Mouse (Mus musculus): ENCODE results near the gene Slain2. TPM values are rescaled to one million over a fixed set of nuclear protein-coding genes. Genes with fewer than 3 reads are reported as not detected.
"Not testable (repeated sequence)": the region's sequence is repeated elsewhere in the genome, so short reads cannot be mapped to it uniquely, and the experiment has no call there.

Gene Slain2
- polyA plus RNA-seq, 1 experiment from 2014 or later = 13.4 TPM

DNA sequence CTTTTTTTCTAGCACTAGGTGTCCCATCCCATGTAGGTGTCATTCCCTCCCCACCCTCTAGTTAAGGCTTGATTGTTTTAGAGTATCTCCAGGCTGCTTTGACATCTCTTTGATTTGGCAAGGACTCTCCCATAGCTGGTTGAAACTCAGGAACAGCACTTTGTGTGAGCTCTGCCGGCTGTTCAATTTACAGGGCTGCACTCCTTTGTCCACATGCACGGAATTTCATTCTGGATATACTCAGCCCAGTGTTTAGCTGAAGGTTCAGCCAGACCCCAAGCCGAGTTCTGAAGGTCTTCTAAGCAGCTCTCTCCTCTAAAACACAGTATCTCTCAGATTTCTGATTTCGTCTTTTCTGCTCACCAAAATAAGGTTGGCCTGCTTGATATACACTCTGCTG is 58.3 kb downstream of the Slain2 start:
- no peak overlapping the region for H3K27ac ChIP-seq
- peaks cover 40% of the 10 kb centered on the region for H3K36me3 ChIP-seq
- no peaks in the 10 kb centered on the region for H3K27me3 ChIP-seq (replicated peaks)
- no peaks in the 10 kb centered on the region for H3K9me3 ChIP-seq (replicated peaks)
- no peak overlapping the region for H3K9ac ChIP-seq
- WGBS (ENCODE audit: insufficient replicate concordance) = 68% methylated on average over 4 of the region's 4 CpGs
- no peak overlapping the region for H3K4me2 ChIP-seq
- ATAC-seq = no peak
- no peaks in the 10 kb centered on the region for H3K4me1 ChIP-seq
- H3K4me3 ChIP-seq = no peak overlapping the region

DNA sequence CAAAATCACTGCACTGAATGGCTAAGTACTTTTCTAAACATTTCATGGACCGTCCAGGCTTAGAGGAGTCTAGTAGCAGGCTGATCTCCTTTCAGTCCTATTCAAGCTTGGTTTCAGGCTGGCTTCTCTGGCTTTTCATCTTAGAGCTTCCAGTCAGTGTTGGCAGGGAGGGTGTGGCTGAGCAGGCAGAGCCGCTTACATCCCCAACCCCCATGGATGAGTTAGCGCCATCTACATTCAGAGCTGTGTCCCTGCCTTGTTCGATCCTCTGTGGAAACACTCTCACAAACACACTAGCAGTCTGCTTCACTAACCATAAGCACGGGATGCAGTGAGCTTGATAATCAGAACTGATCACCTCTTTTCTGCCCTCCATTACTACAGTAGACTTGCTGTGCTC is 58.8 kb downstream of the Slain2 start:
- peaks cover 40% of the 10 kb centered on the region for H3K36me3 ChIP-seq
- H3K27me3 ChIP-seq (replicated peaks) = no peaks in the 10 kb centered on the region
- WGBS (ENCODE audit: insufficient replicate concordance) = 74% methylated on average over 5 of the region's 5 CpGs
- H3K4me3 ChIP-seq = no peak overlapping the region
- H3K4me2 ChIP-seq = no peak overlapping the region
- no peak overlapping the region for H3K27ac ChIP-seq
- no peak for ATAC-seq
- H3K4me1 ChIP-seq = no peaks in the 10 kb centered on the region
- no peak overlapping the region for H3K9ac ChIP-seq
- no peaks in the 10 kb centered on the region for H3K9me3 ChIP-seq (replicated peaks)

DNA sequence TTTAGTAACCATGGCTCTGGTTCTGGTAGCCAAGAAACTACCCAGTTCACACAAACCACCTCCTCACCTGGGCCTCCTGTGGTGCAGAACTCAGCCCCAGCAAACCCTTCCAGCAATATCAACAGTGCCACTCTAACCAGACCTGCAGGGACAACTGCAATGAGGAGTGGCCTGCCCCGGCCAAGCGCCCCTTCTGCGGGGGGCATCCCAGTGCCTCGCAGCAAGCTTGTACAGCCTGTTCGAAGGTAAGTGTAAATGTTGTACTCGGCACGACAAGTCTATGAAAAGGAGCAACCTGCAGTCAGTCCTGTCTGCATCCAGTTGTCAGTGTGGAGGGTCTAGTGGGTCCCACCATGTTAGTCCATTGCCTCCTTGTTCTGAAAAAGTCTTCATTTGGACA is 60.5 kb downstream of the Slain2 start, which contains the start of gene Gm10135:
Gm10135 (minus strand) TSS at position 101 of the 400 bp plus-strand sequence.
- WGBS (ENCODE audit: insufficient replicate concordance) = 81% methylated on average over 7 of the region's 7 CpGs
- ATAC-seq = no peak
- Histone ChIP-seq H3K4me3 (no peak within 1 kb of the TSS), H3K4me2 (no peak within 1 kb of the TSS), H3K9me3 (replicated peaks) (no peaks in the 10 kb centered on the region), H3K27me3 (replicated peaks) (no peaks in the 10 kb centered on the region), H3K27ac (no peak within 1 kb of the TSS), H3K9ac (no peak within 1 kb of the TSS), H3K36me3 (peaks cover 36% of the 10 kb centered on the region), H3K4me1 (no peaks in the 10 kb centered on the region)

DNA sequence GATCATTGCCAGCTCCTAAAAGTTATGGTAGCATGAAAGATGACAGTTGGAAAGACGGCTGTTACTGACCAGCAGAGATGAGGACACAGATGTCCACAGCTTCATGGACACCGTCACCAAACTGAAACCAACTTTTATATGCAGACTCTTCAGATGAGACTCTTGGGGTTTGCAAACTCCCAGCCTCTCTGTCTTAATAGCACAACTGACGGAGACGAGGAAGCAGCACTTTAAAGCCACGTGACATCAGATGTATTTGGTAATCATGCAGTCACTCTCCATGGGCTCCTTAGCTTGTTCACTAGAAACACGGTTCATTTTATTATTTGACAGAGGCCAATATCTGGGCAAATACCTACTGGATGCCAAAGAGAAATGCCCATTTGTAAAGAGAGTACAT is 61.9 kb downstream of the Slain2 start:
- Histone ChIP-seq H3K4me1 (no peaks in the 10 kb centered on the region), H3K4me3 (no peak overlapping the region), H3K4me2 (no peak overlapping the region), H3K27me3 (replicated peaks) (no peaks in the 10 kb centered on the region), H3K36me3 (peaks cover 42% of the 10 kb centered on the region), H3K9ac (no peak overlapping the region), H3K9me3 (replicated peaks) (no peaks in the 10 kb centered on the region), H3K27ac (no peak overlapping the region)
- WGBS (ENCODE audit: insufficient replicate concordance) = 77% methylated on average over 6 of the region's 6 CpGs
- ATAC-seq = no peak

DNA sequence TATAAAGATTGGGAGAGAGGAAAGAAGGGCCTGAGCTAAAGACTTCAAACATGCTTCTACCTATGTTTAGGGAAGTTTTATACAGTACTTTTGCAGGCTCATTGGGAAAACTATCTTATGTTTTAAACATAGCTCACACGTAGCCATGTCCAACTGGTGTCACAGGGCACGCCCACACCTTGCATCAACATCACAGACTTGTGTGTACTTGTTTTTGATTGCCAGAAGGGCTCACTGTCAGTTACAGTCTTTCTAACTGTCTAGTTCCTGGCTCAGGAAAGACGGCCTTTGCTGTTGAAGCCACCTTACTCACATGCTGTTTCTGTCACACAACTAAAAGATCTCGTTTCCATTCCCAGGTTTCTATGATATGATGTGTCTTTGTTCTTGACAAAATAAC is 62.4 kb downstream of the Slain2 start:
- Histone ChIP-seq H3K27ac (no peak overlapping the region), H3K36me3 (peaks cover 39% of the 10 kb centered on the region), H3K9me3 (replicated peaks) (no peaks in the 10 kb centered on the region), H3K4me2 (no peak overlapping the region), H3K27me3 (replicated peaks) (no peaks in the 10 kb centered on the region), H3K9ac (no peak overlapping the region), H3K4me1 (no peaks in the 10 kb centered on the region), H3K4me3 (no peak overlapping the region)
- no peak for ATAC-seq
- WGBS (ENCODE audit: insufficient replicate concordance) = 72% methylated on average over 4 of the region's 4 CpGs

DNA sequence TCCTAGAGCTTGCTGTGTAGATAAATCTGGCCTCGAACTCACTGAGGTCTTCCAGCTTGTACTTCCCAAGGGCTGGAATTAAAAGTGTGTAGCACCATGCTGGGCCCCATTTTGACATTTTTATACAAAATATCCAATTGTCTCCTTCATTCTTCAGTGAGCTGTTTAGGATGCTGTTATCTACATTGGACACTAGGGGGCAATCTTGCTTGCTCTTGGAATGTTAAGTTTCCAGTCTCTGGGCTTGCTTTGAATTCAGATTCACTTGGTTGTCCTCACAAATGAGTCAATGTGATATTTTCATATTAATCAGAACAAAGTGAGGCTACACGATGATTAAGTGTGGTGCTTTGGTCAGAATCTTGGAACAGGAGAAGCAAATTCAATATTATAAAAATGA is 70.0 kb downstream of the Slain2 start:
- Histone ChIP-seq H3K4me3 (no peak overlapping the region), H3K9ac (no peak overlapping the region), H3K36me3 (peaks cover 8% of the 10 kb centered on the region; the same call in 1 of the 2 replicates), H3K27me3 (replicated peaks) (no peaks in the 10 kb centered on the region), H3K27ac (no peak overlapping the region), H3K4me2 (no peak overlapping the region), H3K4me1 (no peaks in the 10 kb centered on the region), H3K9me3 (replicated peaks) (no peaks in the 10 kb centered on the region)
- 0% methylated on average over 2 of the region's 2 CpGs for WGBS (ENCODE audit: insufficient replicate concordance)
- ATAC-seq = no peak

DNA sequence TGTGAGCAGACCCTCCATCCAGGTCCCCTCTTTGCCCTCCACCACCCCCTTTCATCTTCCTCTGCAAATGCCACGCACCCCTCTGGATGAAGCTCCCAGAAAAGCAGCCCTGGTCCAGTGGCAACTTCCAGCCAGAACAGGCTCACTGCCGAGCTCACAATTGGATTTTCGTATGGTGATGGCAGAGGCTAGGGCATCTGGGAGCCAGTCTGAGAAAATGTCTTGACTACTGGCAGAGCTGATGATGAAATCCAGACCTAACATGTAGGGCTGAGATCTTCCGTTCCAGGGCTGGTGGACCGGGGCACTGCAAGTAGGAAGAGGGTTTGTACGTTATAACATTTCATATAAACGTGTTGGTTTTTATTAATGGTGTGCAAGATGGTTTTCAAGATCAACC is 73.7 kb downstream of the Slain2 start:
- no peaks in the 10 kb centered on the region for H3K9me3 ChIP-seq (replicated peaks)
- H3K27ac ChIP-seq = no peak overlapping the region
- no peaks in the 10 kb centered on the region for H3K27me3 ChIP-seq (replicated peaks)
- H3K36me3 ChIP-seq = no peaks in the 10 kb centered on the region
- H3K4me3 ChIP-seq = no peak overlapping the region
- WGBS (ENCODE audit: insufficient replicate concordance) = 77% methylated on average over 7 of the region's 7 CpGs
- H3K9ac ChIP-seq = no peak overlapping the region
- ATAC-seq = no peak
- H3K4me2 ChIP-seq = no peak overlapping the region
- H3K4me1 ChIP-seq = no peaks in the 10 kb centered on the region

DNA sequence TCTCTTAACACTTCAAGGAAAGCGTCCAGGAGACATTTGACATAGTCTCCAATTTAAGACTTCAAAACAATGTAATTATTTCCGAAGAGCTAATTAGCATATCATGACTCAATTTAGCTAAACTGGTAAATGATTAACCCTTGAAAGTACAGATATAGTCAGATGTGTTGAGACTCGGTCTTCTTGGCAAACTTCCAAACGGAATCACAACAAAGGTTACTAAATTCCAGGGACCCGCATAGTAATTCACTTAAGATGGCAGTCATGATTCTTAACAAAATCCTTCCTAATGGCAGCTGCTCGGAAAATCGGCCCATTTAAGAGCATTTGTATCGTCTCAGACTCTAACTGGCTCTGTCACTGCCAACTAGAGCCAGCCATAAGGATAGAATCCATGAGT is 75.7 kb downstream of the Slain2 start:
- H3K4me1 ChIP-seq = no peaks in the 10 kb centered on the region
- H3K36me3 ChIP-seq = no peaks in the 10 kb centered on the region
- ATAC-seq = no peak
- no peaks in the 10 kb centered on the region for H3K27me3 ChIP-seq (replicated peaks)
- H3K4me2 ChIP-seq = no peak overlapping the region
- WGBS (ENCODE audit: insufficient replicate concordance) = 69% methylated on average over 8 of the region's 8 CpGs
- no peak overlapping the region for H3K27ac ChIP-seq
- H3K4me3 ChIP-seq = no peak overlapping the region
- no peak overlapping the region for H3K9ac ChIP-seq
- no peaks in the 10 kb centered on the region for H3K9me3 ChIP-seq (replicated peaks)

DNA sequence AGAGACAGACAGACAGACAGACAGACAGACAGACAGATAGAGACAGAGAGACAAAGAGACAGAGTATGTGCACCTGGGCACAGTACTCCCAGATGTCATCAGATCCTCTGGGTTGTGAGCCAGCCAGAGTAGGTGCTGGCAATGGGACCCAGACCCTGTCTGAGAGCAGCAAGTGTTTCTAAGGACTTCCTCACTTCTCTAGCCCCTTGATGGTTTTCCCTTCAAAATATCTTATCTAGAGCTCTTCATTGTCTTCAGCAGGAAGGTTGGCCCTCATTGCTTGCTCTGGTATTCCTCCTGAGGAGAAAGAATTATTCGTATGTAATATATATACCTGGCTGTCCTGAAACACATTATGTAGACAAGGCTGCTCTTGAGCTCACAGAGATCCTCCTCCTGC is 78.4 kb downstream of the Slain2 start:
- no peak overlapping the region for H3K27ac ChIP-seq
- H3K9ac ChIP-seq = no peak overlapping the region
- no peaks in the 10 kb centered on the region for H3K36me3 ChIP-seq
- H3K27me3 ChIP-seq (replicated peaks) = no peaks in the 10 kb centered on the region
- H3K4me3 ChIP-seq = no peak overlapping the region
- no peak for ATAC-seq
- no peak overlapping the region for H3K4me2 ChIP-seq
- H3K9me3 ChIP-seq (replicated peaks) = no peaks in the 10 kb centered on the region
- WGBS (ENCODE audit: insufficient replicate concordance) = 51% methylated on average over 1 of the region's 1 CpGs
- H3K4me1 ChIP-seq = no peaks in the 10 kb centered on the region

DNA sequence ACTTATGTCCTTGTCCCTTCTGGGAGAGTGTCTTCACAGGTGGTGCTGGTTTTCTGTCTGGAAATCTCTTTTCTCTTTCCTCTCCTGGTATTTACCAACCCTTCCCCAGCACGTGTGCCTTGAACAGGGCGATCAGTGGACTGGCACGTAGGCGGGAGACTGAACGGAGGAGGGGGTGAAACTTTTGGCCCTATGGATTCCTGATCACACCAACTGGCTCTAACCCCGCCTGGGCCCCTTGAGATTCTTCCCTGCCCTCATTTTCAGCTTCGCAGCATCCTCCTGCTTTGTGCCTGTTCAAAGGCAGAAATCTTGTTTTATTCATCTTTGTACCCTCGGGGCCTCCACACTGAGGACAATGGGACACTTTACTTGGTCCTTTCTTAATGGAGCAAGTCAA is 80.3 kb downstream of the Slain2 start:
- ATAC-seq = no peak
- WGBS (ENCODE audit: insufficient replicate concordance) = 73% methylated on average over 8 of the region's 8 CpGs
- no peak overlapping the region for H3K9ac ChIP-seq
- no peaks in the 10 kb centered on the region for H3K4me1 ChIP-seq
- H3K27ac ChIP-seq = no peak overlapping the region
- H3K4me2 ChIP-seq = no peak overlapping the region
- no peaks in the 10 kb centered on the region for H3K27me3 ChIP-seq (replicated peaks)
- H3K9me3 ChIP-seq (replicated peaks) = no peaks in the 10 kb centered on the region
- H3K36me3 ChIP-seq = no peaks in the 10 kb centered on the region
- H3K4me3 ChIP-seq = no peak overlapping the region

DNA sequence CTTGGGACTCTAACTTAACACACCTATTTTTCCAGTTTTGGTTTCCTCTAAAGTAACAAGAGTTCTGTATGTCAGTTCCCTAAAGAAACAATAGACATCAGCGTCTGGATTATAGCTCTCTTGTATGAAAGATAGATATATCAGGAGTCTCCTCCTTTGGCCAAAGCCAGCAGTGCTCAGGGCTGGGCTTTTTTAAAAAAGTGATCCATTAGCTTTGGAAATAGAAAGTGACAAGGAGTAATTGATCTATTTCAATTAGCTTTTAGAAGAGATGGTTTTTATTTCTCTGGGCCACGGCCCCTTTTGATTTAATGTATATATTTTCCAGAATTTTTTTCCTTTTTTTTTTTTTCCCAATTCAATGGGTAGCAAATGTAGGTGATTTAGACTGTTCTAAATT is 80.8 kb downstream of the Slain2 start:
- ATAC-seq = no peak
- Histone ChIP-seq H3K36me3 (no peaks in the 10 kb centered on the region), H3K9ac (no peak overlapping the region), H3K27me3 (replicated peaks) (no peaks in the 10 kb centered on the region), H3K4me2 (no peak overlapping the region), H3K4me1 (no peaks in the 10 kb centered on the region), H3K9me3 (replicated peaks) (no peaks in the 10 kb centered on the region), H3K4me3 (no peak overlapping the region), H3K27ac (no peak overlapping the region)
- 67% methylated on average over 2 of the region's 2 CpGs for WGBS (ENCODE audit: insufficient replicate concordance)

DNA sequence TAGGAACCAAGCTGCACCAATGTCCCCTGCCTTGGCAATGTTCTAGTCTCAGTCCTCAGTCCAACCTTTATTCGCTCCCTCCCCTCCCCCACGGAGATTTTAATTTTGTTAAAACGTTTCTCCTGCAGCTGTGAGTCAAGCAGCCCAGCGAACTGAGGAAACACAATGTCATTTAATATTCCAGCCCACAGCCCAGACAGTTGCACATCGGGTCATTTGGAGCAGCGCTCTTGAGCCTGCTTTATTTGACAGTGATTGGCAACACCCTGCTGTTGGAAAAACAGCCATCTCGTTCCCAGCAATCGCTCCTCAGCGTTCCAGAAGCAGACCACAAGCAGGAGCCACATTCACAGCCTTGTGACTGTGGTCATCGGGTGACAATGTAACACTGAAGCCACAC is 81.3 kb downstream of the Slain2 start:
- H3K36me3 ChIP-seq = no peaks in the 10 kb centered on the region
- ATAC-seq = no peak

DNA sequence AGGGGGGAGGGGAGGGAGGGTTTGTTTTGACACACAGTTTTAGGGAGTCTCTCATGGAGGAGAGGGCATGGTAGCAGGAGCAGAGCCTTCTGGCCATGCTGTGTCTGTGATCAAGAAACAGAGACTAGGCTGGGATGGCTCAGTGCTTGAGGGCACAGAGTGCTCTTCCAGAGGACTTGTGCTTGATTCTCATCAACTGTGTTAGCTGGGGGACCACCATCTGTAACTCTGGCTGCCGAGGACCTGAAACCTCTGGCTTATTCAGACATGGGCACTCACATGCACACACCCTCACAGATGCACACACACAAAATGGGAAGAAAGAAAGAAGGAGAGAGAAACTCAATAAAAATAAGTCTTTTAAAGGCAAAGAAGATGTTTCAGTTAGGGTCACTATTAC is 84.4 kb downstream of the Slain2 start:
- H3K4me2 ChIP-seq; ATAC-seq; H3K9ac ChIP-seq; H3K4me3 ChIP-seq; H3K9me3 ChIP-seq (replicated peaks); H3K4me1 ChIP-seq; H3K27ac ChIP-seq; H3K36me3 ChIP-seq; H3K27me3 ChIP-seq (replicated peaks): not testable (repeated sequence)
- WGBS (ENCODE audit: insufficient replicate concordance) = 61% methylated on average over 1 of the region's 1 CpGs

More for the DNA sequence above, 81.3 kb downstream of the Slain2 start:
- Histone ChIP-seq H3K27me3 (replicated peaks) (no peaks in the 10 kb centered on the region), H3K27ac (no peak overlapping the region), H3K4me2 (no peak overlapping the region), H3K4me3 (no peak overlapping the region), H3K9me3 (replicated peaks) (no peaks in the 10 kb centered on the region), H3K4me1 (no peaks in the 10 kb centered on the region), H3K9ac (no peak overlapping the region)
- 51% methylated on average over 10 of the region's 10 CpGs for WGBS (ENCODE audit: insufficient replicate concordance)

Measured in liver, embryonic 12.5 days (tissue).